15 mouse cellular contexts compared by ENCODE assay signal in the genomic region with DNA sequence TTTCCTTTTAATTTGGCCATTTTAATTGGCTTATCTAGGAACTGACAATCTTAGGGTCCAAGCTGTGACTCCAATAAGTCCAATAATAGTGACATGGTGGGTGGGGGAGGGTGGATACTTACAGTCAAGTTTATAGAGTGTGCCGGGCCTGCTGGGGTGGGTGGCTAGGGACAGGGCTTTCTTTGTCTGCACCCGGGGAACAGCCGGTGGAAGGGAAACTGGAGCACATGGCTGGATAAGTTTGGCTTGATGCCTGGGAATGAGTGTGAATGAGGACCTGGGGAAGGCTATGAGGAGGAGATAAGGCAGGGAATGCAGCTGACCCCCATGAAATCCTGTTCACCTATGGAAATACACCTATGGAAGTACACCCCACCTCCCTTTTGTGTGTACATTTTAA.
DNase-seq lines count a peak whose midpoint lies in the region; ATAC-seq and TF ChIP-seq lines count a peak whose summit lies in the region.
"Had no signal": no experiment of that assay in that cellular context is flagged by ENCODE, and none has a peak within 500 bp of the region (broad histone marks: within the 10 kb centered on the region; RNA-seq: fewer than 3 reads in every experiment).

No protein-coding gene starts in this region.

- H3K4me3 ChIP-seq in forebrain, embryonic 13.5 days, result no peak overlapping the region
- H3K4me3 ChIP-seq in forebrain, embryonic 10.5 days, result no peak overlapping the region
- H3K4me3 ChIP-seq in intestine, embryonic 15.5 days (replicated peaks), result no peak overlapping the region
- no peak overlapping the region for H3K4me3 ChIP-seq in intestine, postnatal 0 days (ENCODE audit: low read depth, low read length)
- no peak overlapping the region for H3K4me3 ChIP-seq in midbrain, postnatal 0 days (ENCODE audit: low read depth, low read length)
- no peak overlapping the region for H3K4me3 ChIP-seq in midbrain, embryonic 16.5 days (ENCODE audit: low read depth, low read length)
- no peak overlapping the region for H3K4me3 ChIP-seq in intestine, embryonic 16.5 days (ENCODE audit: low read length)
- H3K4me3 ChIP-seq: neural tube, embryonic 15.5 days had no signal

- no peak overlapping the region for H3K4me2 ChIP-seq in forebrain, embryonic 13.5 days
- no peak overlapping the region for H3K4me2 ChIP-seq in intestine, embryonic 15.5 days (replicated peaks)
- no peak overlapping the region for H3K4me2 ChIP-seq in intestine, postnatal 0 days (replicated peaks; ENCODE audit: low read depth)
- no peak overlapping the region for H3K4me2 ChIP-seq in midbrain, postnatal 0 days (ENCODE audit: low read depth, low read length, poor library complexity, severe bottlenecking)
- no peak overlapping the region for H3K4me2 ChIP-seq in midbrain, embryonic 16.5 days (ENCODE audit: low read length)
- H3K4me2 ChIP-seq in intestine, embryonic 16.5 days (ENCODE audit: low read depth, low read length), result no peak overlapping the region
- H3K4me2 ChIP-seq: neural tube, embryonic 15.5 days had no signal

- peak; percentile 41; the same call in 1 of the 2 replicates for ATAC-seq in forebrain, embryonic 13.5 days
- peak; percentile 31; the same call in 1 of the 2 replicates for ATAC-seq in intestine, embryonic 15.5 days
- ATAC-seq in intestine, postnatal 0 days, result no peak
- no peak for ATAC-seq in midbrain, postnatal 0 days (ENCODE audit: low FRiP score)
- ATAC-seq in midbrain, embryonic 16.5 days, result no peak
- peak; percentile 38; the same call in 1 of the 2 replicates for ATAC-seq in intestine, embryonic 16.5 days

- H3K27ac ChIP-seq in forebrain, embryonic 13.5 days, result no peak overlapping the region
- H3K27ac ChIP-seq in forebrain, embryonic 10.5 days, result no peak overlapping the region
- no peak overlapping the region for H3K27ac ChIP-seq in intestine, embryonic 15.5 days
- H3K27ac ChIP-seq in intestine, postnatal 0 days (ENCODE audit: low read depth, low read length), result no peak overlapping the region
- no peak overlapping the region for H3K27ac ChIP-seq in midbrain, postnatal 0 days (ENCODE audit: low read depth, low read length)
- no peak overlapping the region for H3K27ac ChIP-seq in midbrain, embryonic 16.5 days (ENCODE audit: low read length)
- no peak overlapping the region for H3K27ac ChIP-seq in intestine, embryonic 16.5 days (ENCODE audit: low read length)
- H3K27ac ChIP-seq: liver, embryonic 14.5 days; neural tube, embryonic 15.5 days had no signal

- WGBS in forebrain, embryonic 13.5 days, result 48% methylated on average over 3 of the region's 3 CpGs
- 70% methylated on average over 3 of the region's 3 CpGs for WGBS in forebrain, embryonic 10.5 days
- WGBS in intestine, embryonic 15.5 days, result 46% methylated on average over 3 of the region's 3 CpGs
- WGBS in intestine, postnatal 0 days, result 54% methylated on average over 3 of the region's 3 CpGs
- WGBS in midbrain, postnatal 0 days, result 51% methylated on average over 3 of the region's 3 CpGs
- 47% methylated on average over 3 of the region's 3 CpGs for WGBS in midbrain, embryonic 16.5 days
- 56% methylated on average over 3 of the region's 3 CpGs for WGBS in intestine, embryonic 16.5 days

- peaks cover 6% of the 10 kb centered on the region; the same call in 1 of the 2 replicates for H3K4me1 ChIP-seq in forebrain, embryonic 13.5 days
- peaks cover 17% of the 10 kb centered on the region for H3K4me1 ChIP-seq in forebrain, embryonic 10.5 days
- no peaks in the 10 kb centered on the region for H3K4me1 ChIP-seq in intestine, embryonic 15.5 days (replicated peaks)
- H3K4me1 ChIP-seq in intestine, postnatal 0 days (replicated peaks; ENCODE audit: control insufficient read depth, insufficient read depth, low read length), result no peaks in the 10 kb centered on the region
- H3K4me1 ChIP-seq in midbrain, postnatal 0 days (ENCODE audit: insufficient read depth, low read length), result no peaks in the 10 kb centered on the region
- no peaks in the 10 kb centered on the region for H3K4me1 ChIP-seq in midbrain, embryonic 16.5 days (ENCODE audit: control insufficient read depth, insufficient read depth, low read length)
- H3K4me1 ChIP-seq in intestine, embryonic 16.5 days (ENCODE audit: control insufficient read depth, insufficient read depth, low read length), result no peaks in the 10 kb centered on the region
- H3K4me1 ChIP-seq: neural tube, embryonic 15.5 days had no signal

- TF ChIP-seq CTCF in intestine, postnatal 0 days (IDR thresholded peaks at IDR 0.05; ENCODE audit: low read depth), result no peak
- no peak for TF ChIP-seq CTCF in midbrain, postnatal 0 days (IDR thresholded peaks at IDR 0.05)

- no peaks in the 10 kb centered on the region for H3K27me3 ChIP-seq in forebrain, embryonic 13.5 days
- H3K27me3 ChIP-seq in forebrain, embryonic 10.5 days (ENCODE audit: poor library complexity, severe bottlenecking), result no peaks in the 10 kb centered on the region
- H3K27me3 ChIP-seq in intestine, embryonic 15.5 days (replicated peaks), result no peaks in the 10 kb centered on the region
- no peaks in the 10 kb centered on the region for H3K27me3 ChIP-seq in intestine, postnatal 0 days (replicated peaks; ENCODE audit: control insufficient read depth, insufficient read depth, low read length)
- no peaks in the 10 kb centered on the region for H3K27me3 ChIP-seq in midbrain, postnatal 0 days (ENCODE audit: insufficient read depth, low read length)
- no peaks in the 10 kb centered on the region for H3K27me3 ChIP-seq in midbrain, embryonic 16.5 days (ENCODE audit: control insufficient read depth, insufficient read depth, low read depth, low read length)
- no peaks in the 10 kb centered on the region for H3K27me3 ChIP-seq in intestine, embryonic 16.5 days (replicated peaks; ENCODE audit: control insufficient read depth, insufficient read depth, low read length)
- H3K27me3 ChIP-seq: neural tube, embryonic 15.5 days had no signal

- no peaks in the 10 kb centered on the region for H3K9me3 ChIP-seq in forebrain, embryonic 13.5 days (replicated peaks)
- H3K9me3 ChIP-seq in forebrain, embryonic 10.5 days, result no peaks in the 10 kb centered on the region
- no peaks in the 10 kb centered on the region for H3K9me3 ChIP-seq in intestine, embryonic 15.5 days
- no peaks in the 10 kb centered on the region for H3K9me3 ChIP-seq in intestine, postnatal 0 days (ENCODE audit: control insufficient read depth)
- no peaks in the 10 kb centered on the region for H3K9me3 ChIP-seq in midbrain, postnatal 0 days (ENCODE audit: low read length)
- no peaks in the 10 kb centered on the region for H3K9me3 ChIP-seq in midbrain, embryonic 16.5 days (replicated peaks; ENCODE audit: control insufficient read depth, low read length, poor library complexity, severe bottlenecking)
- H3K9me3 ChIP-seq in intestine, embryonic 16.5 days (ENCODE audit: control insufficient read depth, low read length), result no peaks in the 10 kb centered on the region
- H3K9me3 ChIP-seq: neural tube, embryonic 15.5 days had no signal

- H3K36me3 ChIP-seq in forebrain, embryonic 13.5 days (ENCODE audit: poor library complexity, severe bottlenecking), result no peaks in the 10 kb centered on the region
- H3K36me3 ChIP-seq in forebrain, embryonic 10.5 days (replicated peaks), result no peaks in the 10 kb centered on the region
- H3K36me3 ChIP-seq in intestine, embryonic 15.5 days, result no peaks in the 10 kb centered on the region
- H3K36me3 ChIP-seq in intestine, postnatal 0 days (ENCODE audit: control insufficient read depth, insufficient read depth), result no peaks in the 10 kb centered on the region
- no peaks in the 10 kb centered on the region for H3K36me3 ChIP-seq in midbrain, postnatal 0 days (ENCODE audit: insufficient read depth, low read length)
- no peaks in the 10 kb centered on the region for H3K36me3 ChIP-seq in midbrain, embryonic 16.5 days (ENCODE audit: control insufficient read depth, insufficient read depth, low read length)
- H3K36me3 ChIP-seq in intestine, embryonic 16.5 days (ENCODE audit: control insufficient read depth, insufficient read depth, low read length), result no peaks in the 10 kb centered on the region
- H3K36me3 ChIP-seq: neural tube, embryonic 15.5 days had no signal

- no peak for DNase-seq in forebrain, embryonic 10.5 days (ENCODE audit: extremely low spot score, low spot score)
- DNase-seq in midbrain, postnatal 0 days (ENCODE audit: low spot score), result peak; percentile 14
- DNase-seq in frontal cortex, postnatal 14 days (ENCODE audit: low spot score in 2 of 2), result no peak
- DNase-seq: cerebellum, adult 9-11 months; gastrocnemius, postnatal 25 days; kidney, adult 18-20 months; kidney, postnatal 25 days; thymus, adult 2 months had no signal

- H3K9ac ChIP-seq in forebrain, embryonic 13.5 days, result no peak overlapping the region
- no peak overlapping the region for H3K9ac ChIP-seq in intestine, embryonic 15.5 days
- no peak overlapping the region for H3K9ac ChIP-seq in intestine, postnatal 0 days (ENCODE audit: low read depth, low read length)
- H3K9ac ChIP-seq in midbrain, postnatal 0 days (replicated peaks; ENCODE audit: low read length, poor library complexity, severe bottlenecking), result no peak overlapping the region
- no peak overlapping the region for H3K9ac ChIP-seq in midbrain, embryonic 16.5 days (ENCODE audit: low read depth, low read length)
- no peak overlapping the region for H3K9ac ChIP-seq in intestine, embryonic 16.5 days (ENCODE audit: low read depth, low read length)
- H3K9ac ChIP-seq: liver, embryonic 14.5 days; neural tube, embryonic 15.5 days had no signal

Comparison
In these comparisons a context has a peak if more than half of its experiments do, and no peak if none do; other contexts are left out.
1. ATAC-seq: peak in forebrain, embryonic 13.5 days (single experiment), intestine, embryonic 15.5 days (single experiment) and intestine, embryonic 16.5 days (single experiment); none in intestine, postnatal 0 days (single experiment), midbrain, postnatal 0 days (single experiment) and midbrain, embryonic 16.5 days (single experiment).